Mouse (Mus musculus) liver, embryonic 11.5 days (tissue): ENCODE measurements around the gene Alpi. TPM values are rescaled to one million over a fixed set of nuclear protein-coding genes. Genes with fewer than 3 reads are reported as not detected.

Experiments
- ATAC-seq: fragments of 200-750 bp; cut with Nextera tagmentation; replicated peaks from 2 replicates; pipeline ENCODE4 v1.8.0; 2017; ENCODE audit warnings: moderate number of reproducible peaks, mild to moderate bottlenecking, moderate TSS enrichment, moderate library complexity; ENCODE audit not compliant: low FRiP score
- DNase-seq: peaks from one replicate; pipeline ENCODE4 v3.0.0-alpha.2; 2017; ENCODE audit warnings: low spot score
- H3K27ac ChIP-seq: fragments of 300-500 bp; sonication (generic); 2 replicates; pipeline ENCODE4 v1.5.1; 2014; ENCODE audit warnings: mild to moderate bottlenecking, low read depth, low read length, control low read depth
- H3K27me3 ChIP-seq: fragments of 300-500 bp; sonication (generic); replicated peaks from 2 replicates; pipeline ENCODE4 v1.6.1; 2014; ENCODE audit warnings: low read length, mixed read lengths; ENCODE audit not compliant: control insufficient read depth, insufficient read depth
- H3K36me3 ChIP-seq: fragments of 300-500 bp; sonication (generic); 2 replicates; pipeline ENCODE4 v1.6.1; 2014; ENCODE audit warnings: mild to moderate bottlenecking, low read length, moderate library complexity, mixed read lengths; ENCODE audit not compliant: control insufficient read depth, insufficient read depth
- H3K4me1 ChIP-seq: fragments of 300-500 bp; sonication (generic); replicated peaks from 2 replicates; pipeline ENCODE4 v1.6.1; 2014; ENCODE audit warnings: low read length, mixed read lengths; ENCODE audit not compliant: control insufficient read depth, insufficient read depth
- H3K4me2 ChIP-seq: fragments of 300-500 bp; sonication (generic); 2 replicates; pipeline ENCODE4 v1.6.1; 2014; ENCODE audit warnings: mild to moderate bottlenecking, control low read depth, moderate library complexity
- H3K4me3 ChIP-seq: fragments of 300-500 bp; sonication (generic); 2 replicates; pipeline ENCODE4 v1.5.1; 2014; ENCODE audit warnings: low read depth, low read length, control low read depth
- H3K9ac ChIP-seq: fragments of 300-500 bp; sonication (generic); 2 replicates; pipeline ENCODE4 v1.6.1; 2014; ENCODE audit warnings: low read depth, low read length, control low read depth
- H3K9me3 ChIP-seq: fragments of 300-500 bp; sonication (generic); 2 replicates; pipeline ENCODE4 v1.6.1; 2016; ENCODE audit warnings: low read length, inconsistent platforms, mixed read lengths; ENCODE audit not compliant: control insufficient read depth
- WGBS: fragments of 180-500 bp; shearing (Covaris S2); extraction: QIAGEN DNeasy Blood & Tissue Kit; methylation state at CpG from one replicate; pipeline ENCODE4 v1.1.7; 2014; 5-methylcytosine and 5-hydroxymethylcytosine counted together
- polyA plus RNA-seq: library from polyadenylated mRNA; unstranded; fragments of >200 nt; fragmentation: Nextera tagmentation; extraction: Ambion mirVana; gene quantifications from 2 replicates; pipeline ENCODE4 v1.2.1, GENCODE M21; 2014

Alpi gene
- polyA plus RNA-seq, 1 experiment from 2014 or later = not detected

GRCm38 (mm10) chr1:87050072-87050471 is 51.3 kb downstream of the Alpi start:
- H3K9ac ChIP-seq = no peak overlapping the region
- H3K4me3 ChIP-seq = no peak overlapping the region
- H3K27me3 ChIP-seq = no peaks in the 10 kb centered on the region
- H3K4me1 ChIP-seq = no peaks in the 10 kb centered on the region
- H3K36me3 ChIP-seq = no peaks in the 10 kb centered on the region
- 64% methylated on average over 3 of the region's 3 CpGs for WGBS
- no peaks in the 10 kb centered on the region for H3K9me3 ChIP-seq
- H3K27ac ChIP-seq = no peak overlapping the region
- no peak for DNase-seq
- ATAC-seq = no peak
- no peak overlapping the region for H3K4me2 ChIP-seq

Other genes with a start within 250 kb of the Alpi start
- 0.14 TPM in 1 of 2 replicates, not detected in the other for gene Alppl2, start 11.7 kb downstream of the Alpi start, polyA plus RNA-seq
- not detected in 2 replicates for gene Akp3, start 23.4 kb upstream of the Alpi start, polyA plus RNA-seq
- gene Ecel1, start 54.9 kb upstream of the Alpi start, polyA plus RNA-seq = 0.18 and 0.48 TPM in 2 replicates
- gene Prss56, start 81.7 kb upstream of the Alpi start, polyA plus RNA-seq = not detected in 2 replicates
- gene Chrnd, start 89.0 kb upstream of the Alpi start, polyA plus RNA-seq = 0.08 TPM in 1 of 2 replicates, not detected in the other
- gene Chrng, start 103.1 kb upstream of the Alpi start, polyA plus RNA-seq = 0.55 and 0.62 TPM in 2 replicates
- 151 and 152 TPM in 2 replicates for gene Eif4e2, start 112.3 kb upstream of the Alpi start, polyA plus RNA-seq
- not detected in 2 replicates for gene Efhd1, start 162.8 kb upstream of the Alpi start, polyA plus RNA-seq
- gene Gigyf2, start 225.4 kb upstream of the Alpi start, polyA plus RNA-seq = 35.1 and 40.4 TPM in 2 replicates